Mouse (Mus musculus): ENCODE measurements around the gene Zfr2. TPM values are rescaled to one million over a fixed set of nuclear protein-coding genes. Genes with fewer than 3 reads are reported as not detected.

The Zfr2 gene
- total and polyA plus RNA-seq, 3 experiments: 1.9 to 7.1 (median 2.6) TPM

DNA sequence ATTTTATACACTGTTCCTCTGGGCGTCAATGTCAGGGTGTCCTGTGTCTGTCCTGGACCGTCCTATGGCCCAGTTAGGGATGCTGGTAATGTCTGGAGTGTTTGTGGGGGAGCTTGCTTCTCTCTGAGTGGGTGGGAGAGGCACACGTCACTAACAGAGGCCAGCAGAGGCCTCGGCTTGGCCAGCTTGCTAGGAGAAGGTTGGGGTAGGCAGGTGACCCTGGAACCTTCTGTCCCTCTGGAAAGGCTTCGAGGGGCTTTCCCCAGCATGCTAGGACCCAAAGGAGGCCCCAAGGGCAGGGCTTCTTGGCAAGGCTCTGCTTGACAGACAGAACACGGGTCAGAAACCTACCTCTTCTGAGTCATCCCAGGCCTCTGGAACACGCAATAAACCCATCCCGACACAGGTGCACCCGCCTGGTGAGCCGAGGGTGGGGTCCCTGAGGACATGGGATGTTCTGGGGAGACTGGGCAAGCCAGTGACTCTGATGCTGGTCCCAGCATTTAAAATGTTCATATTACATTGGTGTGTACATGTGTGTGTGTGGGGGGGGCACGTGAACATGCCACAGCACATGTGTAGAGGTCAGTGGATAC is 36.4 kb upstream of the Zfr2 start:
- Histone ChIP-seq H3K36me3 (replicated peaks) (peaks cover 17% of the 10 kb centered on the region), H3K4me3 (ENCODE audit: low read depth, low read length) (no peak overlapping the region), H3K4me1 (ENCODE audit: insufficient read depth, low read depth, low read length) (peaks cover 36% of the 10 kb centered on the region), H3K9me3 (replicated peaks) (no peaks in the 10 kb centered on the region), H3K27me3 (ENCODE audit: insufficient read depth, low read length) (peaks cover 57% of the 10 kb centered on the region)
- DNase-seq (ENCODE audit: low spot score): no peak
- TF ChIP-seq GATA1 (IDR thresholded peaks at IDR 0.05; ENCODE audit: borderline replicate concordance, low read length) (no peak), CTCF (IDR thresholded peaks at IDR 0.05; ENCODE audit: low read depth, low read length) (no peak), GATA2 (IDR thresholded peaks at IDR 0.05; ENCODE audit: borderline replicate concordance, low read depth, low read length) (no peak), TAL1 (conservative IDR thresholded peaks at IDR 0.05; ENCODE audit: low read depth, low read length) (no peak), POLR2AphosphoS5 (IDR thresholded peaks at IDR 0.05; ENCODE audit: insufficient replicate concordance, low read depth, low read length) (no peak)
- no peak for ATAC-seq (ENCODE audit: extremely low read depth, insufficient number of reproducible peaks, low FRiP score, poor library complexity, severe bottlenecking)

DNA sequence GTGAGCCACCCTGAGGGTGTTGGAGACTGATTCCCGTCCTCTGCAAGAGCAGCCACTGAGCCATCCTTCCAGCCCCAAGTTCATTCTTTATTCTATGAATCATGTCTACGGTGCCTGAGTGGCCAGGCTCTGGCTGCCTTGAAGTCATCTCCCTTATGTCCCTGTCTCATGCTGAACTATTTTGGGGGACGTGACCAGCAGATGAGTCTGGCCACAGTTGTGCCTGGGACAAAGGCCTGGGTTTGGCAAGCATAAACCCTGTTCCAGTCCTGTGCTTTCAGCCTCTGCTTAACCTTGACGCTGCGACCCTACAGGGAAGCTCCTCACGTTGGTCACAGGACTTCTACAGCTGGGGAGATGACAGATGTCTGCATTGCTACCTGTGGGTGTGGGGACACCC is 35.6 kb upstream of the Zfr2 start:
- DNase-seq (ENCODE audit: low spot score): no peak
- TF ChIP-seq TAL1 (conservative IDR thresholded peaks at IDR 0.05; ENCODE audit: low read depth, low read length): no peak
- TF ChIP-seq POLR2AphosphoS5 (IDR thresholded peaks at IDR 0.05; ENCODE audit: insufficient replicate concordance, low read depth, low read length): no peak
- TF ChIP-seq GATA2 (IDR thresholded peaks at IDR 0.05; ENCODE audit: borderline replicate concordance, low read depth, low read length): no peak
- no peak for TF ChIP-seq CTCF (IDR thresholded peaks at IDR 0.05; ENCODE audit: low read depth, low read length)
- no peak for TF ChIP-seq GATA1 (IDR thresholded peaks at IDR 0.05; ENCODE audit: borderline replicate concordance, low read length)
- peaks cover 59% of the 10 kb centered on the region for H3K27me3 ChIP-seq (ENCODE audit: insufficient read depth, low read length)

DNA sequence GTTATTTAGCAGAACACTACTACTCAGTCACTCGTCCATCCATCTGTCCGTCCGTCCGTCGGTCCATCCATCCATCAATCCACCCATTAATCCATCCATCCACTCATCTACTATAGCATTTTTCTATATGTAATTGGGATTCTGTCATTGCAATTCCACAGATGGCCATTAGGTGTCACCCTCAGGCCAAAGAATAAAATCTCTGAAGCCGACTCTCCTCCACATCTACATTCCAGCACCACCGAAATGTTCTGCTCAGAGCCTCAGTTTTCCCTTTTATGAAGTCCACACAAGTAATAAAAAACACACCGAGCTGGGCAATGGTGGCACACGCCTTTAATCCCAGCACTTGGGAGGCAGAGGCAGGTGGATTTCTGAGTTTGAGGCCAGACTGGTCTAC is 34.7 kb upstream of the Zfr2 start:
- Histone ChIP-seq H3K4me3 (ENCODE audit: low read depth, low read length) (no peak overlapping the region), H3K9me3 (replicated peaks) (no peaks in the 10 kb centered on the region), H3K27me3 (ENCODE audit: insufficient read depth, low read length) (peaks cover 59% of the 10 kb centered on the region), H3K4me1 (ENCODE audit: insufficient read depth, low read depth, low read length) (peaks cover 25% of the 10 kb centered on the region), H3K36me3 (replicated peaks) (peaks cover under 1% of the 10 kb centered on the region)
- TF ChIP-seq CTCF (IDR thresholded peaks at IDR 0.05; ENCODE audit: low read depth, low read length) (peak; percentile 75), GATA2 (IDR thresholded peaks at IDR 0.05; ENCODE audit: borderline replicate concordance, low read depth, low read length) (no peak), GATA1 (IDR thresholded peaks at IDR 0.05; ENCODE audit: borderline replicate concordance, low read length) (no peak)
- DNase-seq (ENCODE audit: low spot score) (peak; percentile 39), ATAC-seq (ENCODE audit: extremely low read depth, insufficient number of reproducible peaks, low FRiP score, poor library complexity, severe bottlenecking) (no peak)

More for the DNA sequence above, 35.6 kb upstream of the Zfr2 start:
- H3K36me3 ChIP-seq (replicated peaks): peaks cover 9% of the 10 kb centered on the region
- H3K4me3 ChIP-seq (ENCODE audit: low read depth, low read length): no peak overlapping the region
- no peaks in the 10 kb centered on the region for H3K9me3 ChIP-seq (replicated peaks)
- ATAC-seq (ENCODE audit: extremely low read depth, insufficient number of reproducible peaks, low FRiP score, poor library complexity, severe bottlenecking): no peak
- H3K4me1 ChIP-seq (ENCODE audit: insufficient read depth, low read depth, low read length): peaks cover 29% of the 10 kb centered on the region

DNA sequence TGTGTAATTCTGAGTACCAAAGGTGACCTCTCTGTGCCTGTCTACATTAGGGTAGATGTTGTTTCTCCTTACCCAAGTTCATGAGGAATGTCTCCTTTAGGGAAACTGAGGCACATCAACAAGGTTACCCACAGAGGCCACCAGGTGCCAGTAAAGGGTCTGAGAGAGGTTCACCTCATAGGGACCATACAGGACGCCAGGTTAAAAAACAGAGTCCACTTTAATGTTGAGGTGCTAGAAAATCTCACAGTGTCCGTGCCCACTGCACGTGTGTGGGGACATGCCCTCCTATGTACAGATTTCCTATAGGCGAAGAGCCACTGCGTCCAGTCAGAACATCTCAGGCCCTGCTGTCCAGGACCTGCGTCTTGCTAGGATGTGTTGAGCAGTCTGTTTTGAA is 34.0 kb upstream of the Zfr2 start:
- TF ChIP-seq CTCF (IDR thresholded peaks at IDR 0.05; ENCODE audit: low read depth, low read length) (no peak), TAL1 (conservative IDR thresholded peaks at IDR 0.05; ENCODE audit: low read depth, low read length) (no peak), POLR2AphosphoS5 (IDR thresholded peaks at IDR 0.05; ENCODE audit: insufficient replicate concordance, low read depth, low read length) (no peak), GATA2 (IDR thresholded peaks at IDR 0.05; ENCODE audit: borderline replicate concordance, low read depth, low read length) (no peak), GATA1 (IDR thresholded peaks at IDR 0.05; ENCODE audit: borderline replicate concordance, low read length) (no peak)
- H3K36me3 ChIP-seq (replicated peaks): no peaks in the 10 kb centered on the region
- H3K9me3 ChIP-seq (replicated peaks): no peaks in the 10 kb centered on the region
- peaks cover 64% of the 10 kb centered on the region for H3K27me3 ChIP-seq (ENCODE audit: insufficient read depth, low read length)
- ATAC-seq (ENCODE audit: extremely low read depth, insufficient number of reproducible peaks, low FRiP score, poor library complexity, severe bottlenecking) (no peak), DNase-seq (ENCODE audit: low spot score) (no peak)
- H3K4me3 ChIP-seq (ENCODE audit: low read depth, low read length): no peak overlapping the region
- H3K4me1 ChIP-seq (ENCODE audit: insufficient read depth, low read depth, low read length): peaks cover 26% of the 10 kb centered on the region

DNA sequence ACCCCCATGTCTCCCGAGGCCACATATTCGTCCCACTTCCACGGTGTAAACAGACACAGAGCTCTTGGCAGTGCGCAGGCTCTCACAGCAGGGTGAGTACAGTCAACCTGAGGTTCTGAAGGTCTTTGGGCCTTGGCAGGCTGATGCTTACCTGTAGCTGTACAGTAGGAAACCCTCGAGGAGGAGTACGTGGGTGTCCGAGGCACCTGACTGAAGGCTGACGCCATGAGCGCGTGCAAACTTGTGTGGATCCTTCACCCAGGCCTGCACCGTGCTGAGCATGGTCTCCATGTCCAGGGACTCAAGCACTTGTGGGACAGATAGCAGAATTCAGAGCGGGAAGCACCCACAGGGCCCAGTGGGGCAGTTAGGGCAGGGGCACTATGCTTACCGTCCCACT is 32.8 kb upstream of the Zfr2 start:
- H3K27me3 ChIP-seq (ENCODE audit: insufficient read depth, low read length): peaks cover 67% of the 10 kb centered on the region
- no peak for DNase-seq (ENCODE audit: low spot score)
- ATAC-seq (ENCODE audit: extremely low read depth, insufficient number of reproducible peaks, low FRiP score, poor library complexity, severe bottlenecking): no peak

DNA sequence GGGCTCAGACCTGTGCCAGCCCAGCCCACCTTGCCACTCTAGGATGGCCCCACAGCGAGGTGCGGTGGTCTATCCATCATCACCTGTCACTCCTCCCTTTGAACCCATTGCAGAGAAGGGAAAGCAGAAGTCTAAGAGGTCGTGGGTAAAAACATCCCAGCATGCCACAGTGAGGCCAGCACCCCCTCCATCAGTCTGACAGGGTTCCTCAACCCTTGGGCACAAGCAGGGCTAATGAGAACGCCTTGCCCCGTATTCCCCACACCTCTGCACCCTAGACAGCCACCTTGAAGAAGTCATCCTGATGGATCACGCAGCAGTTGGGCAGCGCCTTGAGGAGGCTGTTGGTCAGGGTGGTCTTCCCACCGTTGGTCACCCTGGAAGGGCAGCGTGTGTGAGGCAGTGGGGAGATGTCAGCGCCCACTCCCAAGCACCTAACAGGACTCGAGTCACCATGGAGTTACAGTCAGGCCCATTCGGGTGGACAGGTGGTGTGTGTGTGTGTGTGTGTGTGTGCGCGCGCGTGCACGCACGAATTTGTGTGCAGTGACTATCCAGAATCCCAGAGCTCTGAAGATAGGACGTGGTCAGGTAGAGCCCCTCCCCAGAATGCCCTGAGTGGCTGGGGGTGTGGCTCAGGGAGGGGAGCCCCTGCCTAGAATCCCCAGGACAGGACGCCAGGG is 32.2 kb upstream of the Zfr2 start:
- H3K9me3 ChIP-seq (replicated peaks): no peaks in the 10 kb centered on the region
- H3K4me1 ChIP-seq (ENCODE audit: insufficient read depth, low read depth, low read length): peaks cover 17% of the 10 kb centered on the region
- no peak for TF ChIP-seq TAL1 (conservative IDR thresholded peaks at IDR 0.05; ENCODE audit: low read depth, low read length)
- no peak for TF ChIP-seq POLR2AphosphoS5 (IDR thresholded peaks at IDR 0.05; ENCODE audit: insufficient replicate concordance, low read depth, low read length)
- TF ChIP-seq GATA1 (IDR thresholded peaks at IDR 0.05; ENCODE audit: borderline replicate concordance, low read length): no peak
- no peak for TF ChIP-seq CTCF (IDR thresholded peaks at IDR 0.05; ENCODE audit: low read depth, low read length)
- ATAC-seq (ENCODE audit: extremely low read depth, insufficient number of reproducible peaks, low FRiP score, poor library complexity, severe bottlenecking) (no peak), DNase-seq (ENCODE audit: low spot score) (no peak)
- no peak overlapping the region for H3K4me3 ChIP-seq (ENCODE audit: low read depth, low read length)
- no peaks in the 10 kb centered on the region for H3K36me3 ChIP-seq (replicated peaks)
- H3K27me3 ChIP-seq (ENCODE audit: insufficient read depth, low read length): peaks cover 66% of the 10 kb centered on the region

More for the DNA sequence above, 32.8 kb upstream of the Zfr2 start:
- Histone ChIP-seq H3K4me3 (ENCODE audit: low read depth, low read length) (no peak overlapping the region), H3K36me3 (replicated peaks) (no peaks in the 10 kb centered on the region), H3K4me1 (ENCODE audit: insufficient read depth, low read depth, low read length) (peaks cover 23% of the 10 kb centered on the region), H3K9me3 (replicated peaks) (no peaks in the 10 kb centered on the region)
- TF ChIP-seq CTCF (IDR thresholded peaks at IDR 0.05; ENCODE audit: low read depth, low read length) (no peak), GATA2 (IDR thresholded peaks at IDR 0.05; ENCODE audit: borderline replicate concordance, low read depth, low read length) (no peak), POLR2AphosphoS5 (IDR thresholded peaks at IDR 0.05; ENCODE audit: insufficient replicate concordance, low read depth, low read length) (no peak), GATA1 (IDR thresholded peaks at IDR 0.05; ENCODE audit: borderline replicate concordance, low read length) (no peak), TAL1 (conservative IDR thresholded peaks at IDR 0.05; ENCODE audit: low read depth, low read length) (no peak)
